Mouse (Mus musculus) bone marrow macrophage, adult 2 months (primary cell): Measurements from ENCODE around the gene Ttc7b. TPM values are rescaled to one million over a fixed set of nuclear protein-coding genes. Genes with fewer than 3 reads are reported as not detected.

ENCODE experiments used
- H3K27ac ChIP-seq: 2 replicates; pipeline ENCODE4 v1.5.1; 2012; ENCODE audit warnings: low read depth, low read length; ENCODE audit not compliant: insufficient read depth
- H3K4me1 ChIP-seq: 2 replicates; pipeline ENCODE4 v1.6.1; 2012; ENCODE audit warnings: low read length; ENCODE audit not compliant: control insufficient read depth, insufficient read depth
- H3K4me3 ChIP-seq: 2 replicates; pipeline ENCODE4 v1.5.1; 2012; ENCODE audit warnings: mild to moderate bottlenecking, low read length, moderate library complexity; ENCODE audit not compliant: insufficient read depth
- CTCF ChIP-seq: IDR thresholded peaks from 2 replicates; pipeline ENCODE4 v1.5.1; 2012; ENCODE audit warnings: low read depth, mild to moderate bottlenecking, low read length, moderate library complexity
- POLR2A ChIP-seq: IDR thresholded peaks from 2 replicates; pipeline ENCODE4 v1.6.1; 2012; ENCODE audit warnings: mild to moderate bottlenecking, low read depth, low read length, borderline replicate concordance
- polyA plus RNA-seq: library from polyadenylated mRNA; stranded (reverse); fragments of >200 nt; gene quantifications from 2 replicates; pipeline ENCODE4 v1.2.4, GENCODE M21; 2012; ENCODE audit not compliant: missing spikeins, insufficient read depth, insufficient read length

The Ttc7b gene
- polyA plus RNA-seq, 1 experiment, result 18.8 TPM

- peak overlapping the region; percentile 89 for H3K27ac ChIP-seq
- no peak overlapping the region for H3K4me3 ChIP-seq
- peaks cover 64% of the 10 kb centered on the region for H3K4me1 ChIP-seq
- TF ChIP-seq POLR2A, result no peak
- TF ChIP-seq CTCF, result no peak
Observed at GRCm38 (mm10) chr12:100527753-100528152, 7.1 kb upstream of the Ttc7b start.

- TF ChIP-seq POLR2A (no peak), CTCF (no peak)
- Histone ChIP-seq H3K4me1 (peaks cover 61% of the 10 kb centered on the region), H3K27ac (peak overlapping the region; percentile 10; the same call in 1 of the 2 replicates), H3K4me3 (no peak overlapping the region)
Observed at GRCm38 (mm10) chr12:100527241-100527640, 6.6 kb upstream of the Ttc7b start.

DNA sequence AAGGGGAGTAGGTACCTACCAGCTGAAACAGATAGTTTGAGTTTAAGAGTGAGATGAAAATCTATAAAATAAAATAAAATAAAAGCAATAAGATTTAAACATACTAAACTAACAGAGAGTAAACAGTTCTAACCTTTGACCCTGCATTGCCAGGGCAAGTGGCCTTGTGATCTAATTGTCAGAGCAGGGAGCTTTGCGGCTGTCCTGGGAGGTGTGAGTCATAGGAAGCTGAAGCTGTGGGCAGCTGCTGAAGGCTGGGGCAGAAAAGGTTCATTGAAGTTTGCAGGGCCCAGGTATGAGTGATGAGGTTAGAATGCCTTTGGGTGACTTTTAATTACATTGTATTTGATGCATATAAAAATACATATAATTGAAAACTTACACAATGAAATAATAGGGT lies 5.3 kb upstream of the Ttc7b start:
- Histone ChIP-seq H3K4me3 (no peak overlapping the region), H3K4me1 (peaks cover 56% of the 10 kb centered on the region), H3K27ac (peak overlapping the region; percentile 10; the same call in 1 of the 2 replicates)
- TF ChIP-seq CTCF, result no peak
- TF ChIP-seq POLR2A, result no peak

- no peak for TF ChIP-seq POLR2A
- TF ChIP-seq CTCF, result no peak
- peak overlapping the region; percentile 94 for H3K4me3 ChIP-seq
- peaks cover 14% of the 10 kb centered on the region for H3K4me1 ChIP-seq
- H3K27ac ChIP-seq, result peak overlapping the region; percentile 61
Observed at GRCm38 (mm10) chr12:100520077-100520793, 391 bp downstream of the Ttc7b start.

DNA sequence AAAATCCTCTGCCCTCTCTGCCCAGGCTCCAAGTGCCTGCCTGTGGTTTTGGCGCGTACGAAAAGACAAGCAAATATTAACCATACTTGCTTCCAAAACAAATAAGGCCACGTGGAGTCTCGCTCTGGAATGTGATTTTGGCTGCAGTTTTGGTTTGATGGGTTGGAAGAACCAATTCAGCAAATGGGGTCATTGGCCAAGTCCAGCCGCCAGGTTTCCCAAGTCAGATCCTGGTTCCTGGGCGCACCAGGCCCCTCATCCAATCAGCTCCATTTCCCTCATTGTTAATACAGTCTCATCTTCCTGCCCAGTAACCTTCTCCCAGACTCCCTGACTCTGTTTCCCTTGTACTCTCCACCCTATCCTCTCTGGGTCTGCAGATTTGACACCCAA lies 946 bp downstream of the Ttc7b start:
- TF ChIP-seq POLR2A (no peak), CTCF (no peak)
- peaks cover 12% of the 10 kb centered on the region for H3K4me1 ChIP-seq
- H3K27ac ChIP-seq, result no peak overlapping the region

DNA sequence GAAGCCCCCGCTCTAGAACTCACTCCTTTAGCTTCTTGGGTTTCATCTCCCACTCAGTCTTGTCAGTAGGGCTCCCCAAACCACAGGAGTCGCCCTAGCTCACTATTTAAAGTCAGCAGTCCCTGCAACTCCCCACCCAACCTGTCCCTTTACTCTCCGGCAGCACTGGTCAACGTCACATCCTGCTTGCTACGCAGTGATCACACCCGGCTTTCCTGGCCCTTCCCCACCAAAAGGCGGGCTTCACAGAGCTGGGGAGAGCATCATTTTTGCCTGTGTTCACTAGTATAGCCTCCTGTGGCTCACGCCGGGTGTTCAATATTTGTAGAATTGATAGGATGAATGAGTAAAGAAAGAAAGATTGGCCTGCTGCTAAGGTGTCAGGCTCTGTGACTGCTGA lies 3.3 kb downstream of the Ttc7b start:
- Histone ChIP-seq H3K27ac (no peak overlapping the region), H3K4me1 (peaks cover 24% of the 10 kb centered on the region), H3K4me3 (no peak overlapping the region)
- TF ChIP-seq CTCF (no peak), POLR2A (no peak)

More for the DNA sequence above, 946 bp downstream of the Ttc7b start:
- peak overlapping the region; percentile 94 for H3K4me3 ChIP-seq

DNA sequence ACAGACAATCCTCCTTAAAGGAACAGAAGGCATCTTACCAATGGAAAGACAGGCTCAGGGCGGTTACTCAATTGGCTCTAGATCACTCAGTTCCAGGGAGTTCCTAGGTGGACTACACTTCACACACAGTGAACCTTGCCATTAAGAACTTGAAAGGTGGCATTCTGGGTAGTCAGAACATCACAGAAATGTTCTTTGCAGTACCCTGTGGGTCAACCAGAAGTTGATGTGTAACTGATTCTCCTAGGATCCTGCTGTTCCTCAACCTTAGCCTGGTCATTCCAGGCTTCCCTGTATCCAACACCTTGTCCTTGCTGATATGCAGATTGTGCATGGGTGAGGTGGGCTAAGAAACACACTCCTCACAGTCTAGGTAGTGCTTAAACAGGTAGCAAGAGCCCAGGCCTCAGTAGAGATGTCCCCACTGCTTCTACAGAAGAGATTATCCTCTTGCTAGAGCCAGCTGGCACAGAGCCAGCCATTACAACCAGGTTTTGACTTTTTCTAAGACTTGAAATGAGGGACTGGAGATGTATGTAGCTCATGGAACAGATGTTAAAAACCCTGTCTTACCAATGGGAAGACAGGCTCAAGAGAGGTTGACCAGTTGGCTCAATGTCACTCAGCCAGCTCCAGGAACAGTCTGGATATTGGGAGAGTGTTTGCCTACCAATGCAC lies 4.3 kb downstream of the Ttc7b start:
- Histone ChIP-seq H3K27ac (no peak overlapping the region), H3K4me3 (no peak overlapping the region), H3K4me1 (peaks cover 24% of the 10 kb centered on the region)
- TF ChIP-seq CTCF (no peak), POLR2A (no peak)

DNA sequence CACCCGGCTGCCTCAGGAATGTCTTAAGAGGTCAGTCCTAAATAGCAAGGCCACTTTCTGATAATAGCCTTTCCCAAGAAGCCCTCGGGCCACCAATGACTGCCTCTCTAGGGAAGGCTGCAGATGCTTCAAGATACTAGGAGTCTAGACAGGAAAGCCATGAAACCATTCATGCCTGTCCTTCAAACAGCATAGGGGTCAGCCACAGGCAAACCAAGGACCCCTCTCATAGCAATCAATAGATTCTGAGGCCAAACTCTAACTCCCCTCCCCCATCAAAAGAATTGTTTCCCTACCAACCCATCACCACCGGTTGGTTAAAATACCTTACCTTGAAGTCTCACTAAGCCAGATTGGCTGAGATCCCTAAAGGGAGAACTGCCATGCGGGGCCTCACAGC lies 5.1 kb downstream of the Ttc7b start:
- Histone ChIP-seq H3K4me1 (peaks cover 25% of the 10 kb centered on the region), H3K4me3 (no peak overlapping the region), H3K27ac (no peak overlapping the region)
- TF ChIP-seq CTCF (no peak), POLR2A (no peak)

DNA sequence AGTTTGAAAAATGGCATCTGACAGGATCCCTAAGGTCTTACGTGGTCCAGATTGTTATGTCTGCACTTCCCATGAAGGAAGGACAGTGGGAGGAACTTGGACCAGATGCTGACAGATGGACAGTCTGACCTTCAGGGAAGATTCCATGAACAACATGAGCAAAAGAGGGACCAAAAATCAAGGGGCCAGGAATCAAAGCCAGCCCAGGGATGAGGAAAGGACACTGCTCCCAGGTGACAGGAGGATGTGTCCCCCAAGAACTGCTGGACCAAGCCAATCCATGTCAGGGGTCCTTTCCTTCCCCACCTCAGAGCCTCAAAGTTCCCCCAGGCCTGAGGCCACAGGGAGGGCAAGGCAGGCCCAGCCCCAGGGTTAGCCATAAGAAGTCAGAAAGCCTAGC lies 6.0 kb downstream of the Ttc7b start:
- H3K27ac ChIP-seq, result no peak overlapping the region
- peaks cover 32% of the 10 kb centered on the region for H3K4me1 ChIP-seq
- H3K4me3 ChIP-seq, result no peak overlapping the region
- TF ChIP-seq POLR2A (no peak), CTCF (no peak)

DNA sequence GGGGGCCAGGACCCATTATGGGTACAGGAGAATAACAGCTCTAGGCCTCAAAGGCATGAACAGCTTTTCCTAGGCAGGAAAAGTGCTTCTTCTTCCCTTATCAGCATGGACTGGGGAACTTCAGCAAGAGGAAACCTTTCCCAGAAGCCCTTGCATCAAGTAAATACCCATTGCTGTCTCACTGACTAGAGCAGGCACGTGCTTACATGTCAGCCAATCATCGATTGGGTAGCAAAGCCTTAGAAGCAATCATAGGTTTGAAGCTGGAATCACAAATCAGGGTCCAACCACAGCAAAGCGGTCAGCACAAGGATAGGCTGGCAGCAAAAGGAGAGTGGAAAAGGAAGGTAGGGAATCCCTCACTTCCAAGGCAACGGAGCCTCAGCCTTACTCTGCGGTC lies 7.5 kb downstream of the Ttc7b start:
- H3K27ac ChIP-seq, result no peak overlapping the region
- no peak for TF ChIP-seq POLR2A
- no peak for TF ChIP-seq CTCF
- H3K4me3 ChIP-seq, result no peak overlapping the region
- H3K4me1 ChIP-seq, result peaks cover 32% of the 10 kb centered on the region
